Mouse (Mus musculus) cerebellum, postnatal 10 days (tissue): Measurements from ENCODE around the gene Hspbp1.

Experiments
- DNase-seq, 2 experiments: peaks; one replicate each; pipeline ENCODE4 v3.0.0; 2021; ENCODE audit warnings: mixed read lengths in 2 of 2

Hspbp1 gene

DNA sequence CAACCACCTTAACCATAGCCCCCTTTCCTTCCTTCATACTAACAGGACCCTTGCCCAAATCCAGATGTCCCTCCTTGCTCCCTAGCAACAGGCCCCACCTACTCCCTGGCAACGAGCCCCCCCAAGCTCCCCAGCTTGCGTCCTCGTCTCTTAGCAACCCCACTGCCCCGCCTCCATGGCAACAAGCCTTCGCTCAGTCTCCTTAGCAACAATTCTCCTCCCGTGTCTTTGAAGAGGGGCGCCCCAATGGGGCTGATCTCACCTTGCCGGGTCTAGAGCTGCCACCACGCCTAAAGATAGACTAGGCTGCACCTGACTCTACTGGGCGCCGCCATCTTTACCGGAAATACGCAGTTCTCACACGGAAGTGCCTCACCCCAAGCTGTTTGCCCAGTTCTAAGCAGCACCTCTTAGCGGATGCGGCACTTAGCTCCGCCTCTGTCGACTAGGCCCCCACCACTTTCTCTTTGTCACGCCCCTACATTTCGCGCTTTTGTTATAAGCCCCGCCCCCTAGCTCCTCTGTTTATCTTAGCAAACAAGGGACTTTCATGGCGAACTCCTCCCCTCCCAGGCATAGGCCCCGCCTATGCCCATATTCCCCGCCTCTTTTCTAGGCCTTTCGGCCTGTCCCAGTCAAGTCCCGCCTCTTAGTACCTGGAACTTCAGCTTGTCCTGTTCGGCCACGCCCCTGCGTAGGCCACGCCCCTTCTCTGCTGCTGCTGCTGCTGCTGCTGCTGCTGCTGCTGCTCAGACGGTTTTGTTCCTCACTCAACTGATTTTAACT is at the start of gene Hspbp1:
Hspbp1 (minus strand) TSS at position 437 of the 786 bp plus-strand sequence.
- peak; percentile 89 to 92 for DNase-seq

DNA sequence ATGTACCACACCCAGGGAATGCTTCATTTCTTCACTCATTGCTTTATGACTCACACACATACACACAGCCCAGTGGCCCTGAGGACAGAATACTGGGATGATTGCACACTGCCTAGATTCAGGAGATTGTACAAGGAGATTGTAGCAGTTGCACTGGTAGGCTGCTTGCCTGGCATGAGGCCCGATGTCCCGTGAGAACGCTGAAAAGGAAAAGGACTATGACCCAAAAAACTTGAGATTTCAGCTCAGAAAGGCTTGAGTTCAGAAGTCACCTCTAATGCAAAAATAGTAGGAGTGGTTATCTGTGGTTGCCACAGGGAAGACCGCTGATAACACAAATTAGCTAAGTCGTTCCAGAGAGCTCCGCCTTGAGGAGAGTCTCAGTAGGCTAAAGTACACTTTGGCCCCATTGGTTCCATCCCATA is 48.1 kb upstream of the Hspbp1 start:
- no peak for DNase-seq

DNA sequence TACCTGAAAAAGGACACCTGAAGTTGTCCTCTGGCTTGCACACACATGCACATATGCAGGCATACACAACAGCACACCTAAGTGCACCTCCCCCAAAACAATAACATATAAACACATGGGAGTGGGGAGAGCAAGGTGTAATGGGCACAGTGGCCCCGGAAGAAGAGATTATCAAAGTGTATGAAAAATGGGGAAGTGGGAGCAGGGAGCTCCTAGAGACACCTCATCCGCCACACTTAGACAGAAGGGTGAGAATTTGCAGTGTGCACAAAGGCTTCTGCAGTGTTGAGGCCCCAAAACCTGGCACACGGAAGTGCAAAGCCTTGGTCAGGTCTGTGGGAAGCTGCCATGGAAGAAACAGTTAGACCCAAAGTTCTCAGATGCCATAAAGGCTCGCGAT is 46.2 kb upstream of the Hspbp1 start:
- DNase-seq, result no peak

DNA sequence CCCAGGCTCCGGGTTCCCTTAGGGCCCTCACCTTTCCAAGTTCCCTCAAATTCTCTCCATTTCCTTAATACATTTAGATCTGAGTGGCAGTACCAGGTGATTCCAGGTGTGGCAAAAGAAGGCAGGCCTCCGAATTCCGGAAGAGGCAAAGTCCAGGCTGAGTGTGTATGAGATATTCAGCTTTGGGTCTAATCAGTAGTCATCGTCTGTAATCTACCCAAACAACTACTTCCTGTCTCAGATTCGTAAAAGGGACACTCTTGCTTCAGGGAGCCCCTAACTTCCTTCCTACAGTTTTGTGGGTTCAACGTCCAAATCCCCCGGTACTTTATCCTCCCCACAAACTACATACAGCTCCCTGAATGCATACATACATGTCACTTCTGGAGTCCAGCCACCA is 40.3 kb upstream of the Hspbp1 start, which contains the start of gene Tmem150b:
Tmem150b (minus strand) TSS at position 81 of the 400 bp plus-strand sequence.
- DNase-seq, result no peak

DNA sequence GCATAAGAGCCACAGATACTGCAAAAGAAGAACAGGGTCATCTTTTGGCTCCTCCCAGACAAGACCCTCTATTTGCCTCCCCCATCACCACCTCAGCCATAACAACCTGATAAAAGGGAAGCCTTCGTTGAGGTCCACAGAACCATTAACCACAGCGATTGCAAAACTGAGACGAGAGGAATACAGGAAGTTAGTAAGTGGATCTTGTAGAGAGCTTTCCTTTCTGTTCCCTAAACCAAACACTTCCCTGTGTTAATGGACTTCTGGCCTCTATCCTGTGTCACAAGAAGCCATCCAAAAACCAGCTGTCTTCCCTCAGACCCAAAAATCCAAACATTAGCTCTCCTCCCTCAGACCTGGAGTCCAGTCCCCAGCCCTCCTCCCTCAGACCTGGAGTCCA is 39.5 kb upstream of the Hspbp1 start:
- DNase-seq, result no peak

DNA sequence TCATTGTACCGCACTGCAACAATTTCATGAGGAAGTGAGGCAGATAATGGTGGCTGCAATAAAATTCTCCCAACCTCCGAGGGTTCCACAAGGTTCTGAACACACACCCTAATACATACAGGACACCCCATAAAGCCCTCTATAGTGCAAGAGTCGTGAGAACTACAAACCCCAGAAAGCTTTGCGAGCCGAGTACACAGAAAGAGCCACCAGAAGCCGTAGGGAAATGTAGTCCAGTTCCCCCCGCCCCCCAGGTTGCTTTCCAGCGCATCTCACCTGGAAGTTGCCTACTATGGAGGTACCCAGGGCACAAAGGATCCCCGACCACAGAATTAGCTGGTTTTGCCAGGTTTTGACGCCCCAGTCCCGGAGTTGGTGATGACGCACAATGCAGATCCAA is 38.6 kb upstream of the Hspbp1 start:
- DNase-seq, result peak; percentile 67 to 69

DNA sequence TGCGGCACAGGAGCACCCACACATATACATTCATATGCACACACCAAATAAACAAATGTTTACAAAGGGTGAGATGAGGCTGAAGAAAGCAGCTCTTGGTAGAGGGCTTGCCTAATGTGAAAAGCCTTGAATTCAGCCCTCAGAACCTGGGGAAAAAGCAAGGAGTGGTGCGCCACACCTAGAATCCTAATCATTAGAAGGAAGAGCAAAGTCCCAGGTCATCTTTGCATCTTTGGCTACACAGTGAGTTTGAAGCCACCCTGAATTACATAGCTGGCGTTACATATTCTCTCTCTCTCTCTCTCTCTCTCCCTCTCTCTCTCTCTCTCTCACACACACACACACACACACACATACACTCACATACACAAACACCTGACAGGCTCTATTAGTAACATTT is 34.4 kb upstream of the Hspbp1 start:
- DNase-seq, result no peak

DNA sequence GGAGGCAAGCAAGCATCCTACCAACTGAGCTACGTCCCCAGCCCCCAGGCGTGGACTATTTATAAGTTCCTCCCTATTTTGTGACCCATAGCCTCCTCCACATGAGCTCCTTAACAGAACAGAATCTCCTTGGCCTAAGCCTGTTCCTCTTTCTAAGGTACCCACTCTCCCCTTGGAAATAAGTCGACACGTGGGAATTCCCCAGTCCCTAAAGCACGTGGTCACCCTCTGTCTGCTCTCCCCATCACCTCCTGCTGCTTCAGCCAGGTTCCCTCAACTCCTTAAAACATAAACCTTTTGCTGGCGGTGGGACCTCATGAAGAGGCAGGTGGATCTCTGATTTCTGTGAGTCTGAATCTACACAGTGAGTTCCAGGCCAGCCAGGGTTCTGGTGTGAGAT is 32.1 kb upstream of the Hspbp1 start:
- DNase-seq, result no peak

DNA sequence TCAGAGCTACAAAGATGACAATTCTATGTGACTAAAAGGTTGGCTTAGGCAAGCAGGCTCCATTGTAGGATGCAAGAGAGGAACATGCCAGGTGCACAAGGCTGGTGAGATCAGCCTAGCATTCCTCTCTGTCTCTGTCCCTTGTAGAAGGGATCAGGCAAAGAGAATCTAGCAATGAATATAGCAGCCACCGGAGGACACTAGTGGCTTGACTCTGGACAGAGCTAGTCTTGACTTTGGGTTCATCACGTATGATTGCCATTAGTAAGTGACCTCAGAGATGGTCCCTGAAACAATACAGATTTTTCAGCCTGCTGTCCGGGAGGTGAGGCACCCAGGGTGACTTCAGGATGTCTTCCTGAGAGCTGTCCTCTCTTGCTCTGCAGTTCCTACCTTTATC is 27.7 kb upstream of the Hspbp1 start:
- DNase-seq, result no peak

DNA sequence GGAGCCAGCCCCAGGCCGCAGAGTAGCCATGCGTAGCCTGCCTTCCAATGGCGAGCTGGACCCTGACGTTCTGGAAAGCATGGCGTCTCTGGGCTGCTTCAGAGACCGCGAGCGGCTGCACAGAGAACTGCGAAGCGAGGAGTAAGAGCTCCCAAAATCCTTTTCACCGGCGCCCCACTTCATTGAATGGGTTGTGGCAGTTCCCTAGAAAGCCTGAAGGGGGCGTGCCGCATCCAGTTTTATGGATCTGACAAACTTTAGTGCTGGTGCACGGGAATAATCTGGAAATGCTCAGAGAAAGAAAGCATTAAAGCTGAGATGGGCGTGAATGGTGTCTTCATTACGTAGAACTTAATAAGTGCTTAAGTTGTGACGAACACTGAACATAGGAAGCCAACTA is 20.2 kb upstream of the Hspbp1 start:
- peak; percentile 62 to 75 for DNase-seq

DNA sequence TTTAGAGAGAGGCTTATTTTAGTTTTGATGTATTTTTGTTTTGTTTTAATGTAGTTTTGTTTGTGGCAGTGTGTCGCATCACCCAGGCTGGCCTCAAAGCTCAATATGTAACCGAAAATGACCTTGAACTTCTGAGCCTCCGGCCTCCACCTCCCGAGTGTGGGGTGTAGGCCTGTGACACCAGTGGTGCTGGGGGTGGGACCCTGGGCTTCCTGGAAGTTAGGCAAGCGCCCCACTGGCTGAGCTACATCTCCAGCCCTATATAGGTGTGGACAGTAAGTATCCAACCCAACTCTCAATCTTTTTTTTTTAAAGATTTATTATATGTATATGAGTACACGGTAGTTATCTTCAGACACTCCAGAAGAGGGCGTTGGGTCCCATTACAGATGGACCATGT is 18.3 kb upstream of the Hspbp1 start:
- no peak for DNase-seq

DNA sequence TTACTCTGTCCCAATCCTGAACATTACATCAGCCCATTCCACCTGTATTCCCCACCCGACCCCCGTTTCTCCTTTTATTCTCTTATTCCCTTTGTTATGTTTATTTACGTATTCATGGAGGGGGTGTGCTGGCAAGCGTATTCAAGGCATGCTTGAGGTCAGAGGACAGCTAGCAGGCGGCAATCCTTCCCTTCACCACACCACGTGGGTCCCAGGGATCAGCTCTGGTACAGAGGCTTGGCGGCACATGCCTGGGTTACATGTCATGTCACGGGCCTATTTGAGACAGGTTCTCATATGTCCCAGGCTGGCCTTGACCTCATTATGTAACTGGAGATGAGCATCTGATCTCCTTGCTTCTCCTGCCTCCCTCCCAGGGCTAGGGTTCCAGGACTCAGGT is 17.5 kb upstream of the Hspbp1 start:
- DNase-seq, result no peak

DNA sequence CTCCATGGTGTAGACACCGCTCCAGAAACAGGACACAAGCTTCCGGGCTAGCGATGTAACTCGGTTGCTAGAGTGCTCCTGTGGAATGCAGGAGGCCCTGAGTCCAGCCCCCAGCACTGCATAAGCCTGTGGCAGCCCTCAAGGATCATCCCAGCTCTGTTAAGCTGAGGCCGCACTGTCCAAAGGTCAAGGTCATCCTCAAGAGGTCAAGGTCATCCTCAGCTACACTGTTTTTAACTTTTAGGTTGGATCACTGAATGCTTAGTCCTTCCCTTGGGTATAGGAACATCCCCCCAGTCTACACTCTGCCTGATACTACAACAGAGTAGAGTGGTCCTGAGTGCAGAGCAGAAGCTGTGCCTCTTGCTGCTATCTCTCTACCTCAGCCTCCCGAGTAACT is 8.1 kb upstream of the Hspbp1 start:
- no peak for DNase-seq

DNA sequence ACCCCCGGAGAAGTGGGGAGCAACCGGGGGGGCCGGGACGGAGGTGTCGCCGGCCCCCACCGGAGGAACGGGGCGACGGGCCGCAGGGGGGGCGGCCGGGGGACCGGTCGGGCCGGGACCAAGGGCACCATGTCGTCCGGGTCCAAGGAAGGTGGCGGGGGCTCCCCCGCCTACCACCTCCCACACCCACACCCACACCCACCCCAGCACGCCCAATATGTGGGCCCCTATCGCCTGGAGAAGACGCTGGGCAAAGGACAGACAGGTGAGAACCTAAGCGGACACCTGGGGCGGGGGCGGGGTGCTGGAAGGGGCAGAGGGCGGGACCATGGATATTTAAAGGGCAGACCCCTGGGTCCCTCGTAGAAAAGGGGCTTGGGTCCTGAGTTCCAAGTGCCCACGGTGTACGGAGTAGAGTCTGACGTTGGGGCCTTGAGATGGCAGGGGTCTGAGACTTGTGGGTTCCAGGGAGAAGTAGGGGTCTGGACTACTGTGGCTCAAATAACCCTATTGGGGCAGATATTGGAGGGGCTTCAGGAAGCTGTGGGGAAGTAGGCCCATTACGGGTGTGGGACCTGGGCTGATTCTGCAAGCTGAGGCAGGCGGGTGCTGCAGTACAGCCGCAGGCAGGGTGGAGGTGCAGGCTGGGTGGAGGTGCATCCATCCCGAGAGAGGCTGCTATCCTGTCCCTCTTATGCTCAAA is 6.2 kb upstream of the Hspbp1 start:
- peak; percentile 52 to 57 for DNase-seq

DNA sequence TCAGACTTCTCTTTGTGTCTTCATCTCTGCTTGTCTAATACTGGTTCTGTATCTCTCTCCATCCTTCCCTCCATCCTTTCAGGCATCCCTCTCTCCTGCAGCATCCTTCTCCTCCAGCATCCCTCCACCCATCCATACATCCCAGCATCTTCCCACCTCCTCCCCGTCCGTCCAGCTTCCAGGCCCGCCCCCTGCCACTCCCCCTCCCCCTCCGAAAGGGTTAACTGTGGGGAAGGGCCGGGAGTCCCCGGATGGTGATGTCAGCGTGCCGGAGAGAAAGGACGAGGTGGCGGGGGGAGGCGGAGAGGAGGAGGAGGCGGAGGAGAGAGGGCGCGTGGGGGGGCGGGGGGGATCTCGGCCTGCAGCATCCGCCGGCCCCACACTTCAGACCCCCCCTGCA is 5.5 kb upstream of the Hspbp1 start, which contains the start of gene Brsk1:
Brsk1 (plus strand) TSS at position 218 of the 400 bp plus-strand sequence.
- DNase-seq, result peak; percentile 97 to 98

DNA sequence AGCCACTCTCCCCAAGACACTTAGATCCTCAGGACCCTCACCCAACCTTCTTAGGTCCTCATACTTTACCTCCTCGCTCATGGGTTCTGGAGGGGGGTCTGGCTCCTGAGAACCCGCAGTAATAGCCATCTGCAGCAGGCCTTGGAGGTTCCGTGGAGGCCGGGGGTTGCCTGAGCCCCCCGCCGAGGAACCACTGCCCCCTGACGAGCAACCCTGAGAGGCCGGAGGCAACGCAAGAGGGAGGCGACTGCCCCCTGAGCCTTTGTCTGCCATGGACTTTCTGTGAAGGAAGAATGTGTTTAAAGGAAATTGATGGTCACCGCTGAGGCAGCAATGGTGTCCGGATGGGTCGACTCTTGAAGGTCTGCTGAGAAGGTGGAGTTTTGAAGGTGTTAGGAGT is 665 bp downstream of the Hspbp1 start:
- peak in 1 of 2 experiments; percentile 41 for DNase-seq

DNA sequence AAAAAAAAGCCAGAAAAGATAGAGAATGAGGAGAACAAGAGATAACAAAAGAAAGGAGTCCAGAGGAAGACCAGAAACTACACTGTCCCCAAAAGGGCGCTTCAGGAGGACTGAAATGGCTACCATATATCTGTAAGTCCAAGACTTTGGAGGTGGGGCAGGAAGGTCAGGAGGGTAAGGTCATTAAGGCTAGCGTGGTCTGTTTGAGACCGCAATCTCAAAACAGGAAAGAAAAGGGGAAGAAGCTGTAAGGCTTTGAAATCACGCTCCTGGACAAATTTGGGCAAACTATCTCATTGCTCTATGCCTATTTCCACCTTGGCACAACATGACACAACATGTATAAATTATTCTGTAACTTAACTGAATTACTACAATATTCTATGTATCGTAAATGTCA is 1.6 kb downstream of the Hspbp1 start:
- DNase-seq, result no peak

DNA sequence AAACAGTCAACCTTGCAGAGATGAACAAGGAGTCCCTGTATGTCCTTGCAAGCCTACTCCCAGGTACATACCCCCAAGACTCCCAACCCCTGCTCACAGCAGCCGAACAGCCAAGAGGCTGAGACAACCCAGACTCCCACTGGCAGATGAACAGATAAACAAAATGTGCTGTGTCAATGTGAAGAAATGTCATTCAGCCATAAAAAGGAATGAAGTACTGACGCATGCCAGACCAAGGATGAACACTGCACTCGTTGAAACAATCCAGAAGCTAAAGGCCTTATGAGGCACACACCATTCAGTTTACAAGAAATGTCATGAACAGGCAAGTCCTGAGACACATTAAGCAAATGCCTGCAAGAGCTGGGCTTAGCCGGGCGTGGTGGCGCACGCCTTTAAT is 9.7 kb downstream of the Hspbp1 start:
- no peak for DNase-seq

DNA sequence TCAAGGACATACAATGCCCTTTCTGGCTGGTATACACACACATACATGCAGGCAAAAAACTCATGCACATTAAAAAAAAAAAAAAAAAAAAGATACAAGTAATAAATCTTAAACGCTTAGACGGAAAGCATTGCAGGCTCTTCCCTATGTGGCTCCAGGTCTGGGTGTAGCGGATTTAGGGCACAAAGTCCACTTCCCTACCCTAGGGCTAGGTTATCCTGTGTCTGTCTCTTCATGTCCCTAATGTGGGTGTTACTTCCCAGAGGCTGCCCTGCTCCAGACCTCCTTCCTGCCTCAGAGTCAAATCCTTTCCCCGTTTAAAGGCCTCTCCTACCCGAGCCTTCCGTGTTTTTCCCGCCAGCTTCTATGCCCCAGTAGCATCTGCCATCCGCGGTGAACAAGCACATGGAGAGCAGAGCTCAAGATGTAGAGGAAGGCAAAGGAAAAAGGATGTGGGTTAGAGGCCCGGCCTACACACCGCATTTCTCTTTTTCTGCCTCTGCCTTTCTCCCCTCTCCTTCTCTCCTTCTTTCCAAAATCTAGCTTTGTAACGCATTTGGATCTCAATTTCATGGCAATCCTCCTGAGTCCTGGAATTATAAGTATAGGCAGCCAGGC is 10.6 kb downstream of the Hspbp1 start:
- no peak for DNase-seq

DNA sequence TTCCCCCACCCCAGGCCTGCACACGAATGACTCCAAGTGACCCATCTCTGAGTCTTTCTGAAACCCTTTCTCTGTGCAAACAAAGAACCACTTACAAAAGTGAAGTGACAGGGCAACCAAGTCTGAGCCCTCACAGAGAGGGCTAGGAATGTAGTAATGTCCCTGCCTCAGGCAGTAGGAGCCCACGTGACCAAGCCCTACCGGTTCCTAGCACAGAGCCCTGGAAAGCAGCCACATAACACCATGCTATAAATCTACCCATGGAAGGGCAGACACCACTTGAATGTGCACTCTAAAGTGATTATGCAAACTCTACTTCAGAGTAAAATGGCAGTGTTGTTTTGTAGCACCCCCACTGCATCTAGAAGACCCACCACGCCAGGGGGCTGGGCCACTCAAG is 12.9 kb downstream of the Hspbp1 start:
- DNase-seq, result no peak

DNA sequence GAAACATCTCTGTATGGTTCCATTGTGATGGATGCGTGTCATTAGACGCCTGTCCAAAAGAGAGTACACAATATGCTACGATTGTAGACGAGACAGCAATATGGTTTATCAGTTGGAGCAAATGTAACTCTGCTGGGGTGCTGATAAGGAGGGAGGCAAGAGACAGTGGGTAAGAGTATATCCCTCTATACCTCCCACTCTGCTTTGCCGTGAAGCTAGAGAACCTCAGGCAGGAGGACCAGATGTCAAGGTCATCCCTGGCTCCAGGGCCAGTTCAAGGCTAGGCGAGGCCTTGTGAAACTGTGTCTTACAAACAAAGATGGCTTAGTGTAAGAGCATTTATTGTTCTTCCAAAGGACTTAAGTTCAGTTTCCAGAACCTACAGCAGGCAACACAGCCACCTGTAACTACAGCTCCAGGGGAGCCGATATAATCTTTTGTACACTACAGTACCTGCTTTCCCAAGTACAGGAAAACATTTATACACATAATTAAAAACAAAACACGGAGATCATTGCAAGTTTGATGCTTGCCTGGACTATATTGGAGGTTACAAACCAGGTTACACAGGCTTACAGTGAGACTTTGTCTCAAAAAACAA is 14.1 kb downstream of the Hspbp1 start:
- DNase-seq, result no peak

DNA sequence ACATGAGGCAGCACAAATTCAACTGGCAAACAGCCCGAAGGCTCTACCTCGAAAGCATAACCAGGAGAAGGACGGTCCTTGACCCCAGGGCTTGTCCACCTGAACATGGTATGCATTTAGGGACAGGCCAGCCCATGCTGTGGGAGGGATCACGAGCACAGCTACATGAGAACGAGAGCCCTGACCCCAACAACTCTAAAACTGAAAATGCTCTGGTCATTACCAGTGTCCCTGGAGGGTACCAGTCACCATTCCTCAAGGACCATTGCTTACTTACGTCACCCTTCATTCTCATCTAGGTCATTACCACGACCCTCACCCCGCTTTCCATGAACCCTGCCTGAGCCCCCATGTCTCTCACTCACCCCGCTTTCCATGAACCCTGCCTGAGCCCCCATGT is 15.7 kb downstream of the Hspbp1 start:
- no peak for DNase-seq

DNA sequence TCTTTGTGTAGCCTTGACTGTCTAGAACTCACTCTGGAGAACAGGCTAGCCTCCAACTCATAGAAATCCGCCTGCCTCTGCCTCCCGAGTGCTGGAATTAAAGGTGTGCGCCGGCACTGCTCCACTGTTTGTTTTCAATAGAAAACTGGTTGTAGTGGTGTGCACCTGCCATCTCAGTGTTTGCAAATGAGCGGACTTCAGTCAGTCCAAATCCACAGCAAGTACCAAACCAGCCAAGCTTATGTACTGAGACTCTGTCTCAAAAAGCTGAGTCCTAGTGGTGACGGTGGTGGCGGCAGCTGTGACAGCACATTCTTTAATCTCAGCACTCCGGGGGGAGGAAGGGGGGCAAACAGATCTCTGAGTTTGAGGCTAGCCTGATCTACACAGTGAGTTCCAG is 16.4 kb downstream of the Hspbp1 start:
- no peak for DNase-seq
